Mouse (Mus musculus) heart, adult 11 months (tissue): Measurements from ENCODE around the gene Gm49721.
A peak's percentile ranks its signal among the peaks of the same experiment; 100 is the strongest.
"Not testable (repeated sequence)": the region's sequence is repeated elsewhere in the genome, so short reads cannot be mapped to it uniquely, and the experiment has no call there.

Experiments
- DNase-seq: peaks from one replicate; pipeline ENCODE4 v3.0.0; 2022

The Gm49721 gene

DNA sequence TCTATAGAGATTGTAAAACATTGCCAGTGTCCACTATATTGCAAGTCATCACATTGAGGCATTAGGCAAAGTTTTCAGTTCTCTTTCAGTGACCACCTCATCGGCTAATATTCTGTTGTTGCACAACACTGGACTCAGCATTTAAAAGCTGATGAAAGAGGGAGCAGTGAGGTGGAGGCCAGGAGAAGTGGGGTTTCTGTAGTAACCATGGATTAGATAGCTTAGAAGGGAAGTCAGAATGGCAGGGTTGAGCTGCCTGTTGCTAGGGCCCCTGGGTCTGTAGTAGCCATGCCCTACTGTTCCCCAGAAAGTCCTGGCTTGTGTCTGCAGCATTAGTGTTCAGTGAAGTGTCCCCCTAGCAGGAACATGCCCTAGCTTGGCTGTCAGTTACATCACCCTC, 7.4 kb downstream of the Gm49721 start:
- not testable (repeated sequence) for DNase-seq

- not testable (repeated sequence) for DNase-seq
Measured at GRCm38 (mm10) chr17:6995504-6995903, 16.8 kb downstream of the Gm49721 start.

- DNase-seq = peak; percentile 62
Measured at GRCm38 (mm10) chr17:6996826-6997225, 18.1 kb downstream of the Gm49721 start.

DNA sequence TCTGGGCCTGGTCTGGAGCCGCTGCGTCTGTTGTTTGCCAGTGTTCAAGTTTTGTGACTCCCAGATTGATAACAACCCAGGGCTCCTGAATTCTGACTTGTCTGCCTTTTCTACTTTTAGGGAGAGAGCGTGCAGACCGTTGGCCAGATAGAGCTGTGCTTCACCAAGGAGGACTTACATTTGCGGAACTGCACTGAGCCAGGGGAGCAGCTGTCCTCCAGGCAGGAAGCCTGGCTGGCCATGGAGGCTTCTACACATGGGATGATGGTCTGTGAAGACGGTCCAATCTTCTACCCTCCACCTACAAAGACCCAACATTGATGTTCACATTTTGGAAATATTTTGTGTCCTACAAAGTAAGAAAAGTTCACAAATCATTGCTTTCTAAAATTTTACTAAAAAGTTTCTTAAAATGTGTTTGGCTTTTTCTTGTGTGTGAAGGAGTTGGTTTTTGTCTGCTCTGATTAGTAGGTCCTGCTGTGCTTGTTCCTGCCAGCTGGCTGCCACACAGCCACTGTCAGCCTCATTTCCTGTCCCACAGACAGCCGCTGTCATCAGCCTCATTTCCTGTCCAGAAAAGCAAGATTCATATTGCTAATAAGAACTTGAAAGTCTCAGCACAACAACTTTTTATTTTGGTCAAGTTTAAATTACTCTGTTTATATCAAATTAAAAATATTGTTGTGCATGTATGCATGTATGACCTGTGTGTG, 19.2 kb downstream of the Gm49721 start:
- DNase-seq = not testable (repeated sequence)

- peak; percentile 62 for DNase-seq
Measured at GRCm38 (mm10) chr17:7001790-7002585, 23.3 kb downstream of the Gm49721 start.

- not testable (repeated sequence) for DNase-seq
Measured at GRCm38 (mm10) chr17:7003392-7003791, 24.7 kb downstream of the Gm49721 start.

DNA sequence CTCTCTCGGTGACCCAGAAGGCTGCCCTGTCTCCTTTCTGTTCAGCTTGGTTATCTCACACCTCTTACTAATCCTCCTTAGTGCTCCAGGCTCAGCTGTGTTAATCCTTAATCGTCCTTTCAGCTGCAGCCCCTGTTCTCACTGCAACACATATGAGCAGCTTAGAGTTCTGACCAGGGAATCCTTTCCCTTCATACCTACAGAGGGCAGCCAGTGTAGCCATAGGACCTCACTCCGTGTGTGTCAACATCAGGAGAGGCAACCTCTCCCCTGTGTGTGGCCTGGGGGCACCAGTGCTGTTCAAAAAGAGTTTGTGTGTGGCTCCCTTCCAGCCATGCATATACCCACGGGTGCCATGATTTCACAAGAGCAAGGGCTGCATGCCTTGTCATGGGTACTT, 26.9 kb downstream of the Gm49721 start:
- DNase-seq = peak; percentile 61

- DNase-seq = not testable (repeated sequence)
Measured at GRCm38 (mm10) chr17:7008885-7009284, 30.2 kb downstream of the Gm49721 start.

- not testable (repeated sequence) for DNase-seq
Measured at GRCm38 (mm10) chr17:7009440-7009839, 30.7 kb downstream of the Gm49721 start.

DNA sequence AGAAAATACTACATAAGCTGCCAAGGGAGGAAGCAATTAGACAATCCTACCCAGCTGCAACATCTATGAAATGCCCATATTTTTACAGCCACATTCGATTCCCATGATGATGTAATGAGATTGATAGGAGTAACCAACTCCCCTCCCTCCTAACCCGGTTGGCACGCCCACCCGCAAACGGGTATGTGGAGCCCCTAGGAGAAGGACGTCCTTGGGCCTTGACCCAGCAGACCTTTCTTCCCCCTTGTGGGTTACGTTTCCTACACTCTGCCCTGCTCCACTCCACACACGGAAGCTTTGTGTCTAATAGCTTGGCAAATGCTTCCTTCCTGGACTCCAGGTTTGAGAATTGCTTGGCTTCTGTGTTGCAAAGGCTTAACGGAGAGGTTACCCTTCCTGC, 31.2 kb downstream of the Gm49721 start:
- DNase-seq = peak; percentile 34

GRCm38 (mm10) chr17:7014190-7014589, 35.5 kb downstream of the Gm49721 start:
- DNase-seq = not testable (repeated sequence)

DNA sequence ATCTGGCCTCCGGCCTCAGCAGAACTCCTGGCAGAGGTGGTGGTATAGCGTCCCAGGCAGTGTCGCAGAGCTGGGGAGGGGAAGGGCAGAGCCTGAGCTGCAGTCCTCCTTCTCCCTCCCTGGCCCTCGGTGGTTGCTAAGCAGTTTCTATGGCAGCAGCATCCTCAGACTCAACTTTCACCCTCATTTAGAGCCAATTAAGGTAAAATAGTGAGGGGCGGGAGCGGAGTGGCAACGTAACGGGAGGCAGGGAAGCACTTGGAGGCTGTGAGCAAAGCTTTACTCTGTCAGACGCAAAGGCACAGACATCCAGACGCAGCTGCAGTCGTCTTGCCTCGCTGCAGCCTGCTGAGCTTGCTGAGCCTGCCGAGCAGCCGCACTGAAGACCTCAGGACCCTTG, 46.6 kb downstream of the Gm49721 start, which contains the start of gene Gm1604a:
Gene Gm1604a (plus strand): TSS at position 312 of the 400 bp plus-strand sequence.
- DNase-seq = peak; percentile 52

- not testable (repeated sequence) for DNase-seq
Measured at GRCm38 (mm10) chr17:7025764-7026346, 47.2 kb downstream of the Gm49721 start.

- peak; percentile 84 for DNase-seq
Measured at GRCm38 (mm10) chr17:7030204-7030603, 51.5 kb downstream of the Gm49721 start.

- DNase-seq = peak; percentile 60
Measured at GRCm38 (mm10) chr17:7030622-7031174, 52.0 kb downstream of the Gm49721 start.

GRCm38 (mm10) chr17:7033192-7034166, 54.8 kb downstream of the Gm49721 start:
- DNase-seq = peak; percentile 34

DNA sequence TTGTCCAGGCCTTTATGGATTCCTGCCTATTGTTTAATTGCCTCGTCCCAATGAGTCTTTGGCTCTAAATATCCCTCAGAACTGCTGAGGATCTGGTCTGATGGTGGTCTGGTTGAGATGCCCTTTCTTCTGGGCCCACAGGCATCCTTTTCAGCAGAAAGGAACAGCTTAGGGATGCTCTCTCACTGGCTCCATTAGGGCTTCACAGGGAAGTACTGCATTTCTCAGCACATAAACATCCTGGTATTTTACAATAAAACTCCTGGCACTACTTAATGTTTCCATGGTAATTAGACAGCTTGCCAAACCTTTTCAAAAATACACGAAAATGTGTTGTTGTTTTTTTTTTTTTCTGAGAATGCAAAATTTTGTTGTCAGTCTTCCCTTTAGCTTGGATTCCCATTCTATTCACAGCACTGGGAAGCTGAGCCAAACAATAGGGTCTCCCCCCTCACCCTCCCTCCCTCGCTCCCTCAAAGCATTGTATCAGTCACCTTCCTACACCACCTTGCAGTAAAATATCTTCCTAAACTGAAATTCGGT, 90.4 kb downstream of the Gm49721 start:
- DNase-seq = not testable (repeated sequence)

DNA sequence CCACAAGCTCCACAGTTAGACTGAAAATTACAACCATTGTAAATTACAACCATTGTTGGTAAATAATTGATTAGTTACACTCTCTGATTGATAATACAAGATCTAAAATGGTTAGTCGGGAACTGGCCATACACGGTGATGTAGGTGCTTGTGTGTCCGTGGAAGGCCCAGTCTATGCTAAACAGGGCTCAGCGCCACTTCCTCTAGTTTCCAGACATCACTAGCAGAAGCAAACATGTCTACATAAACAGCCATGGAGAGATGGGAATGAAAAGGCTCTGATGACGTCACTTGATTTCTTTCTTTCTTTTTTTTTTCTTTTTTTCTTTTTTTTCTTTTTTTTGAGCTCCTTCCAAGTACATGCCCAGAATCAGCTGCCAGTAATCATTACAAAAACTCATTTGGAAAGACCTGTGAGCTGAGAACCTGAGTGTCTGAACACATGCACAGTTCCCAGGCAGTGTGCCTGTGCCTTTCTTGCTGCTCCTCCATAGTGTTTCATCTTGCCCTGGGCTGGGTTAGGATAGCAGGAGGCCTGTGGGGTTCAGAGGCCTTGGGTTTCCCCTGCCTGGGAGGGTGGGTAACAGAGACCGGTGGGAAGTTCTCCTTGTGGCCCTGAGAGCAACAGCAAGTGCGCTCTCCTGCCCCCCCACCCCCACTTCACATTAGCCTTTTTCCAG, 91.0 kb downstream of the Gm49721 start:
- not testable (repeated sequence) for DNase-seq

DNA sequence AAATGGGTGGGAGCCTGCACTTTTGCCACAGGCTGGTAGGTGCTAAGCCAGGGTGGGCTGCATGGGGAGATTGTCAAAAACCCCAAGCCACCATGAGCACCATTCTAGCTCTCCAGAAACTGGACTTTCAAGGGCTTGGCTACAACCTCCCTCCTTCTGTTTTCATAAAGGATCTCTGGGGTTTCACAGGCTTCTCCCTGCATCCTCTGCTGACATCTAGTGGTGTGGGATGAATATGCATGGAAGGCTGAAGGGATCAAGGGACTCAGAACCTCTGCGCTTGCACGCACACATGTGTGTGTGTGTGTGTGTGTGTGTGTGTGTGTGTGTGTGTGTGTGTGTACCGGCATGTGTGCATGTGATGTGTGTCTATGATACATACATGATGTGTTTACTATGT, 95.8 kb downstream of the Gm49721 start:
- DNase-seq = peak; percentile 86

GRCm38 (mm10) chr17:7075519-7075918, 96.8 kb downstream of the Gm49721 start:
- DNase-seq = peak; percentile 72

- DNase-seq = peak; percentile 80
Measured at GRCm38 (mm10) chr17:7079558-7079957, 100.9 kb downstream of the Gm49721 start.
